Mouse (Mus musculus) 416B (cell line): Measurements from ENCODE around the gene Utp18.

Experiments used
- DNase-seq: peaks from one replicate; pipeline ENCODE4 v3.0.0; 2011; ENCODE audit warnings: low read depth

Utp18 gene

DNA sequence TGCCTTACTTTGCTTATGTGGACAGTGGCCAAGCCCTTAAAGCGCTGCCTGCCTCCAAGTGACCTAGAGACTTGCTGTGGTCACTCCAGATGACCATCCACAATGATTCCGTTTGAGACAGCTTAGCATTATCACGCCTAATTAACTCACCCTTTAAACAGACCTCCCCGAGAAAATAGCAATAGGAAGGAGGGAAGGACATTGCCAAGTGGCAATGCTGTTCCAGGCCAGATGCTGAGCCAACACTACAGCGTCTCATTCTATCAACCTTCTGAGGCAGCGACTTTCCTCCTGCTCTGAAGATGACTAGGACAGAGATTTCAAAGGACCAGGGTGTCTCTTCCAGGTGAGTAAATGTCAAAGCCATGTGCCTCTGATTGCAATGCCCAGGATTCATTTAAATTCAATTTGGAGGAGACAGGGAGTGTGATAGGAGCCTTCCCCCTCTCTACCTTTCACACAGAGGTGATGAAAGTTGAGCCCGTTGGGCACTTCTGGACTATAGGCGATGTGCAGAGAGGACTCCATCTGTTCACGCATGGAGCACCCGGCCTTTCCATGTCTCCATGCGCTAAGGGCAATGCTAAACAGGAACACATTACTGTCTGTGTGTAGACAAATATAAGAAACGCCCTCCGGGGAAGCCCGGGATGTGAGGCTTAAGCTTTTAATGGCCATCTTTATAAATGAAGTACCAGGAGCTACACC is 56.8 kb downstream of the Utp18 start:
- no peak for DNase-seq

DNA sequence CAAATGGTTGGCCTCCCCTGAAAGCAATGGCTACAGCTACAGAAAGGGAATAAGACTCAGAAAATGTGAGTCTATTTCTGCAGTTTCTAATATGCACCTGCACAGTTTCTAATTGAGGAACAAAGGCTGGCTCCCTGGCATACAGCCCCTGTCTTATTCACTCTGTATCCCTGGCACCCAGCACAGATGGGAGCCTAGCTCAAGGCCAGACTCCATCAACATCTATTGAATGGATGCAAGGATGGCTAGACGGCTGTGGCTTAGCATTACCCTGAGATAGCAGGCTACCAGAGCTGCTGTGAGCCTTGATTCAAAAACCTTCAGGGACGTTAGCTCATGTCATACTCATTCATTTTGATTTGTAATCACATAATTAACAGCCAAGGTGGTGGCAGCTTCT is 63.3 kb downstream of the Utp18 start:
- no peak for DNase-seq

DNA sequence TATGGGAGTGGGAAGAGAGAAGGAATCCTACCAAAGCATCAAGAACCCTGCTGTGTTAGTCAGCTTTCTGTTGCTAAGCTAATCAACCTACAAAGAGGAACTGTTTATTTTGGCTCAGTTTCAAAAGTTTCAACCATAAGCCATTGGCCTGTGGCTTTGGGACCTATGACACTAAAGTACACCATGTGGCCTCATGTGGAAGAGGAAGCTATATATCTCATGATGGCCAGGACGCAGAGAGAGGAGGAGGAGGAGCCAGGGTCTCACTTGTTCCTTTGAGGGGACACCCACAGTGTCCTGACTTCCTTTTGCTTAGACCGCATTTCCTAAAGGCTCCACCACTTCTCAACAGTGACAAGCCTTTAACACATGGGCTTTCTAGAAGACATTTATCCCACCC is 64.0 kb downstream of the Utp18 start:
- DNase-seq: peak; percentile 98

DNA sequence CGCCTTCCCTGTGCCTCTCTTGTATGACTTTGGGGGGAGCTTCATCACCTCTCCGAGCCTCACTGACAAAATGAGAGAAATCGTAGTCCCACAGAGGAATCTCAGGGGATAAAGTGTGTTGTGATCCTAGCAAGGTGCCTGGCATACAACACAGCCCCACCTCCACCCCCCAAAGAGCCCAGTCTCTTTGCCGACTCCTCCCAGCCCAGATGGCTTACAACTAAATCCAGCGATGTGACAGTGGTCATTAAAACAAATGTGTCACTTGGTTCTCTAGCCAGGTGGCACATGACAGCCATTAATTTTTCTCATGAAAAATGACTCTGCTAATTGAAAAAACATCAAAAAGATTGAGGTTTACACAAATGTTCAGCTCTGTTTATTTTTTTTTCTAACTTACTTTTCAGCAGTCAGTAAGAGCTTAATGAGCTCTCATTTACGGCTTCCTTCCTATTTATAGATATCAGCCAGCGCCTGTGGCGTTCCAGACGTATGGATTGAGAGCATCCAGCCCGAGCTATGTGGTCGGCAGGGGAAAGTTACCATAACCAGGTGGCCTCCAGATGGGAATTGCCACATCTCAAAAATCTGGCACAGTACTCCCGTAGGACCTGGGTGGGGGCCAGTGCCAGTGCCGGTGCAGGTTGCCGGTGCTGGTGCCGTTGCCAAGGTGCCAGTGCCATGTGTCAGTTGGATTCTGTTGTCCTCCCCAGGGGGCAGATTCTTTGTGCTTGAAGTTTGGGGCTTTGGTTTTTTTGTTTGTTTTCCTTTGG is 67.4 kb downstream of the Utp18 start:
- no peak for DNase-seq

DNA sequence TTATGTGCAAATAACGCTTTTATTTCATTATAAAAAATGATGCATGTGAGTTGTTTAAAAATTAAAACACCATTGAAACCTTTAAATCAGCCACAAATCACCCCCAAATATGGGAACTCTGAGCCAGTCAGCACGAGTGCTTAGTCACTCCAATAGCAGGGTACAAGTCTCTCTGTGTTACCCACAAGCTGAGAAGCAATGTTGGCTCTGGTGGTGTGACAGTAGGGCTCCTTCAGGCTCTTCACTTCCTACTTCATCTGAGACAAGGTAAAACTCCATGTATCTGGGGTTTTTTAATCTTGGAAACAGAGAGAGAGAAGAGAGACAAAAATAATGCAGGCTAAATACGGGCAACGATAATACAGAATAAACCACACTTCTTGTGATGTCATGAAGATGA is 72.6 kb downstream of the Utp18 start:
- DNase-seq: no peak

DNA sequence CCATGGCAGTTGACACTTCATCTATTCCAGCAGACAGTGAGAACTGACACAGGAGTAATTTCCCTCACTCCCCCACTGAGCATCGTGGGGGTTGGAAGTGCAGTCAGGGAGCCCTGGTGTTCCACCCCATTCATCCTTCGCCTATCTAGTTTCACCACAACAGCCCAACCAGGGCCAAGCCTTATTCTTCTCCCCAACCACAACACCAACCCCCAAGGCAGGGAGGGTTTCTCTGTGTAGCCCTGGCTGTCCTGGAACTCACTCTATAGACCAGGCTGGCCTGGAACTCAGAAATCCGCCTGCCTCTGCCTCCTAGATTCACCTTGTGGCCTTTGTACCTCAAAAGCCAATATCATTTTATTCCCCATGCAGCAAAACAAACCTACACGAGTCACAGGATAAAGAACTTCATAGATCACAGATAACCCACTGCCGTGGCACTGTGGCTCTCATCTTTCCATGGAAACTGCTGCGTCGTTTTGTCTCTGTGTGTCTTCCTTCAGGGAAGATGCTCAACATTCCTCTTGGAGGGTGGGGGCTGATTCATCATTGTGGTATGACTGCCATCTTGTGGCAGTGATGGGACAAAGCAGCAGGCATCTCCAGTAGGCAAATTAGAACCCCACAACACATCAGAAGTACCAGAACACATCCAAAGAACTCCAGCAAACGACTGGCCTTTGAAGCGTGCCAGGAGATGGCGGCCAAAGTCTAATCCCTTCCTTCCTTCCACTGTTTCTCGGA is 73.3 kb downstream of the Utp18 start:
- peak; percentile 60 for DNase-seq
